Mouse (Mus musculus): ENCODE measurements around the gene Slc9a4.

DNA sequence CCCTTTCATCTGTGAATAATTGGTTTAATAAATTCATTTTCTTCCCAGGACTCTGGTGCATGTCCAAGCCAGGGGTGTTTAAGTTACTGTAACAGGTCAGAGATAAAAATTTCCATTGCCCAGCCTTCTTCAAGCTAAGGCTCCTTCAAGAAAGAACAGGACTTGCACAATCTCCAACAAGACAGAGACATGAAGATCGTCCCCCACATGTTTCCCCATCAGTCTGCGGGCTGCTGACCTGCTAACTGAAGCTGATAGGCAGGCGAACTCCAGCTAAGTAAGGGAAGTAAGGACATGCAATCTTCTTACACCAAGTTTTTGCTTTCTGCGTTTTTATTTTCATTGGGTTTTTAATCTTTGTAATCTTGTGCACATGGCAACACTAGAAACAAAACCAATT lies 54.7 kb downstream of the Slc9a4 start:
- TF ChIP-seq CTCF (IDR thresholded peaks at IDR 0.05; ENCODE audit: control insufficient read depth, insufficient read depth, insufficient replicate concordance, low read depth, low read length): no peak
- TF ChIP-seq POLR2A (IDR thresholded peaks at IDR 0.05; ENCODE audit: control insufficient read depth, low read depth, low read length): no peak
